Mouse (Mus musculus): ENCODE measurements around the gene Dock4. TPM values are rescaled to one million over a fixed set of nuclear protein-coding genes. Genes with fewer than 3 reads are reported as not detected.

Dock4 gene
- polyA plus RNA-seq, 1 experiment from 2014 or later = 42.0 TPM

DNA sequence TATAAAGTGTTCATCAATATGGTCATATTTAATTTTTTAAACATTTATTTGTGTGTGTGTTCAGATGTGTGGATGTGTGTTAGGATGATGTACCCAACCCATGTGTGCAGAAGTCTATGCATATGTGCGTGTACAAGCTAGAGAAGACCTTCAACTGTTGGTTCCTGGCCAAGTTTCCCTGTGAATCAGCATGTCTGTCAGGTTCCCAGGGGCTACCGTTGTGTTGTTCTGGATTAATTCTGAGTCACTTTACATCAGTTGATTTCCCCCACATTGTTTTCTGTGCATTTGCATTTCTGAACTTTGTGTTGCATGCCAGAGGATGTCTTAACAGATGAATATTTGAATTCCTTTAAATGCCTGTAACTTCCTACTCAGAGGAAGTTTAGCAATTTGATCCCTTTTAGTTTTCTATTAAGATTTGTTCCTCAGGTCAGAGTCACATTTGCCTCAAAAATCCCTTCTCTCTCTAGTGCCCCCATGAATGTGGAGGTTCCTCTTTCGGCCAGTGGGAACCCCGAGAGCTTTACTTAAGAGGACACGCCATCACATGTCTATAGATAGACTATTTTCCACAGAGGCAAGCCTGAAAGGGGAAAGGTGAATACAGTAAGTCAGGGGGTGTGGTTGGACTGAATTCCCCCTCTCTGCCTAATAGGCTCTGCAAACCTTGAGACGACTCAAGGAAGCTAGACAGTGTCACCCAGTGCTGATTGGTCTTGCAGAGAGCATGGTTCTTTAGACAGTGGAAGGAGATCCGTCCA, 139.0 kb downstream of the Dock4 start:
- ATAC-seq (replicated peaks) = no peak
- no peak overlapping the region for H3K4me3 ChIP-seq
- no peaks in the 10 kb centered on the region for H3K9me3 ChIP-seq
- H3K27me3 ChIP-seq (replicated peaks) = no peaks in the 10 kb centered on the region
- 78% methylated on average over 7 of the region's 7 CpGs for WGBS
- no peak overlapping the region for H3K27ac ChIP-seq
- H3K36me3 ChIP-seq (replicated peaks) = no peaks in the 10 kb centered on the region
- no peak overlapping the region for H3K9ac ChIP-seq
- H3K4me2 ChIP-seq = no peak overlapping the region
- H3K4me1 ChIP-seq = no peaks in the 10 kb centered on the region

DNA sequence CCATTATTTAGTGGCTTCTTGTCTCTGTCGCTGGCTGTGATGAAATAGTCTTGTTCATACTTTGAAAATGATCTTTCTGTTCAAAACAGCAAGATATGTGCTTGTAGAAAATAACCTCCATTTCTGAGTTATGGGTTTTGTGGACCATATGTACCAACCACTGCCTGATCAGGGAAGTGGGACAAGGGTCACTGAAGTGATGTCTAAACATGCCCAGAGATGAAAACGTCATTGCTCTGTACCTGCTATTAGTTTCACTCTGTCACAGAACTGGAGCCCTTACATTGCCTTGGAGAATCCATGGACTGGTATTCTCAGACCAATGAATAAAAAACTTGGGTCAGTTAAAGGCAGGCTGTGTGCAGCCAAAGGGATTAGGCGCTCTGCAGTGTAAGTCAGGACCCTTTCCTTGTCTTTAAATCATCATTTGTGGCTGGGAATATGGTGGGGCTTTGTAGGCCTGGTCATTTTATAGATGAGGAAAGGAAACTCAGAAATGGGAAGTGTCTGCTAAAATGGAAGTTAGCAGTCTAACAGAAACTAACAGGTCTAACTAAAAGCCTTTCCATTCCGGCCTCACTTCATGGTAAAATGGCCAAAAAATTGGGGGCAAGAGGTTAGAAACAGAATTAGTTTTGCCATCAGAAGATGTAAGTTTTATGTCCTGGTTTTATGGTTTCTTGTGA, 139.8 kb downstream of the Dock4 start:
- H3K9ac ChIP-seq = no peak overlapping the region
- no peak for ATAC-seq (replicated peaks)
- no peaks in the 10 kb centered on the region for H3K27me3 ChIP-seq (replicated peaks)
- H3K36me3 ChIP-seq (replicated peaks) = no peaks in the 10 kb centered on the region
- no peak overlapping the region for H3K27ac ChIP-seq
- WGBS = 88% methylated on average over 4 of the region's 4 CpGs
- no peaks in the 10 kb centered on the region for H3K4me1 ChIP-seq
- no peaks in the 10 kb centered on the region for H3K9me3 ChIP-seq
- H3K4me3 ChIP-seq = no peak overlapping the region
- no peak overlapping the region for H3K4me2 ChIP-seq

DNA sequence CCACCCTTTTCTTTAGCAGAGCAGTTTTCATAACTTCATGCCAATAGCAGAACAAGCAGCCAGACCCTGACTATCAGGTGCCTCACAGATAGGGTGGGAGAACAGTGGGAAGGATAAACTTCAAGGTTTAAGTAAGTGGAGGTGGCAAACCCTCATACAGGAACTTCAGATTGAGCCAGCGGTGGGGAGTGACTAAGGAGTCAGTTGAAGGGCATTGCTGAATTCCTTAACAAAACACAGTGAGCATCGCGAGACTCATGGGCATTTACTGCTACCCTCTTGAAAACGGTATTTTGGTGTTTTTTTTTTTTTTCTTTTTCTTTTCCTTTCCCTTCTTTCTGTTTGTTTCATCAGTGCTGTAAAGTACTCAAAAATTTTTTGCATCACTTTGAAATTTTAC, 148.4 kb downstream of the Dock4 start:
- H3K36me3 ChIP-seq (replicated peaks) = no peaks in the 10 kb centered on the region
- no peak overlapping the region for H3K27ac ChIP-seq
- no peak overlapping the region for H3K4me3 ChIP-seq
- no peak overlapping the region for H3K9ac ChIP-seq
- H3K9me3 ChIP-seq = no peaks in the 10 kb centered on the region
- no peak for ATAC-seq (replicated peaks)
- peaks cover 17% of the 10 kb centered on the region for H3K4me1 ChIP-seq
- no peak overlapping the region for H3K4me2 ChIP-seq
- H3K27me3 ChIP-seq (replicated peaks) = no peaks in the 10 kb centered on the region; the same call in 1 of the 2 replicates
- WGBS = 75% methylated on average over 4 of the region's 4 CpGs

DNA sequence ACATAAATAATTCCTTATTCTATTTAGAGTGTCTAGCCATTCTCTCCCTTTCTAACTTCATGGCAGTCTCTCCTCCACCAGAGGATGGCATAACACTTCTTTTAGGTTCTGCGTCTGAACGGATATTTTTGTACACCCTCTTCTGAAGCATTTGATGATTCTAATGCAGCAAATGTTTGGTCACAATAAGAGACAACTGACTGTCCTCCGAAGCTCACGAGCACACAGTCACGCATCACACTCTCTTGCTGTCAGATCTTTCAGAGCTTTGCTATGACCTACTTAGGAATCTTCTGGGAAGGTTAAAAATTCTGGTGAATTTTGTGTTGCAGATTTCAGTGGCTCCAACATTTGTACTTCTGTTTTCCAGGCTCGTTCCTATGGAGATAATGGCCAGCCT, 149.7 kb downstream of the Dock4 start:
- no peak overlapping the region for H3K4me2 ChIP-seq
- 66% methylated on average over 6 of the region's 6 CpGs for WGBS
- H3K27ac ChIP-seq = no peak overlapping the region
- no peak overlapping the region for H3K4me3 ChIP-seq
- no peaks in the 10 kb centered on the region for H3K9me3 ChIP-seq
- no peaks in the 10 kb centered on the region; the same call in 1 of the 2 replicates for H3K27me3 ChIP-seq (replicated peaks)
- no peak overlapping the region for H3K9ac ChIP-seq
- ATAC-seq (replicated peaks) = no peak
- H3K4me1 ChIP-seq = peaks cover 17% of the 10 kb centered on the region
- H3K36me3 ChIP-seq (replicated peaks) = no peaks in the 10 kb centered on the region

DNA sequence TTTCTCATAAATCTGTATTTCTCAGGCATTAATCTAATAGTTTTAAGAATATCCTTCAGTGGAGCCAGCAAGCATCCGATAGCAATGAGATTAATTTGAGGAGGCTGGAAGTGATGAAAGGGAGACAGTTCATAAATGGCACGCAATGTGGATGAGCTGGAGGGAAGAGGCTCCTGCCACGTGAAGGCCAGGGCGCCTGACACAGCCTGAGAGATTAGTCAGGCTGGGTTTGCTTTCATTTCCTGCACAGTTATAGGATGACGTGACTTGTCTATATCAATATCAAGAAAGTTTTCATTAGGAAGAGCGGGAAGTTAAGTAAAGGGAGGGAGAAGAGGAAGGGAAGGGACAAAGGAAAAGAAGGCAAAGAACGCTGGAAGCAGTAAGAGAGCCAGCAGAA, 150.3 kb downstream of the Dock4 start:
- no peaks in the 10 kb centered on the region; the same call in 1 of the 2 replicates for H3K27me3 ChIP-seq (replicated peaks)
- no peak overlapping the region for H3K4me2 ChIP-seq
- peaks cover 17% of the 10 kb centered on the region for H3K4me1 ChIP-seq
- H3K9me3 ChIP-seq = no peaks in the 10 kb centered on the region
- H3K4me3 ChIP-seq = no peak overlapping the region
- H3K36me3 ChIP-seq (replicated peaks) = no peaks in the 10 kb centered on the region
- H3K9ac ChIP-seq = no peak overlapping the region
- 65% methylated on average over 7 of the region's 7 CpGs for WGBS
- no peak overlapping the region for H3K27ac ChIP-seq
- ATAC-seq (replicated peaks) = peak; percentile 60; the same call in 1 of the 2 replicates

DNA sequence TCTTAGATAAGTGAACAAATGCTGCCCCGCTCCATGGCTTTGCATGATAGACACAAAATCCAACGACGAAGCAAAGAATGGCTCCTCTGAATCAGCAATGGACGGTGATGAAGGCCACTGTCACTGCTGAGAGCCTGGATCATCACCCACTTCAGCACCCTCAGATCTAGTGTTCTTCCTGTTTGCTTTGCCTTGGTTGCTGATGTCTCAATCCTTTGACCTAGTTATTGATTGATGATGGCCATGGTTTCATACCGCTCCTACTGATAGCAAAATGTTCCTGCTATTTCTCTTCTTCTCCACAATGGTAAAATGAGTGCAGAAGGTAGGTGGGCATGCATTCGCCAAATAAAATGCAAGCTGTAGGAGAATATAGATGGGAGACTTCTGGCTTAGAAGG, 150.7 kb downstream of the Dock4 start:
- H3K4me1 ChIP-seq = peaks cover 21% of the 10 kb centered on the region
- H3K27me3 ChIP-seq (replicated peaks) = no peaks in the 10 kb centered on the region; the same call in 1 of the 2 replicates
- H3K4me3 ChIP-seq = no peak overlapping the region
- 84% methylated on average over 6 of the region's 6 CpGs for WGBS
- H3K4me2 ChIP-seq = no peak overlapping the region
- no peaks in the 10 kb centered on the region for H3K9me3 ChIP-seq
- no peak overlapping the region for H3K9ac ChIP-seq
- no peaks in the 10 kb centered on the region for H3K36me3 ChIP-seq (replicated peaks)
- no peak overlapping the region for H3K27ac ChIP-seq
- ATAC-seq (replicated peaks) = no peak

DNA sequence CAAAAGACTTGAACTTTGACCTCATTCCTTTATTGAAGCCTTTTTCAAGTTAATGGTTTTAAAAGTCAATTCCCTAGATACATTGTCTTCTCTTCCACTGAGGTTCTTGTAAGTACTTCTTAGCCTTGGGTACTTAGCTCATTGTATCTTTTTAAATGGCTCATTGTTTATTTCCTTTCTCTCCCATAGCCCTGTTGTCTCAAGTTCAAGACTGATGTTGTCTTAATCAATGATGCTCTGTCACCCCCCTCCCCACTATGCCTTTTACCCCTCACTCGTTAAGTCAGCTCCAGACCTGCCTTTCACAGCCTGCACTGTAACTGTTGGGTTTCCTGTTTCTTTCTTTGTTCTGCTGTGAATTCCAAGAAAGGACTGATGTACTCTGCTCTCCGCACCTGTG, 154.2 kb downstream of the Dock4 start:
- H3K9me3 ChIP-seq = no peaks in the 10 kb centered on the region
- H3K27me3 ChIP-seq (replicated peaks) = no peaks in the 10 kb centered on the region; the same call in 1 of the 2 replicates
- 77% methylated on average over 2 of the region's 2 CpGs for WGBS
- ATAC-seq (replicated peaks) = no peak
- no peak overlapping the region for H3K4me3 ChIP-seq
- no peak overlapping the region for H3K27ac ChIP-seq
- no peak overlapping the region for H3K9ac ChIP-seq
- peaks cover 24% of the 10 kb centered on the region for H3K4me1 ChIP-seq
- H3K36me3 ChIP-seq (replicated peaks) = no peaks in the 10 kb centered on the region
- no peak overlapping the region for H3K4me2 ChIP-seq

DNA sequence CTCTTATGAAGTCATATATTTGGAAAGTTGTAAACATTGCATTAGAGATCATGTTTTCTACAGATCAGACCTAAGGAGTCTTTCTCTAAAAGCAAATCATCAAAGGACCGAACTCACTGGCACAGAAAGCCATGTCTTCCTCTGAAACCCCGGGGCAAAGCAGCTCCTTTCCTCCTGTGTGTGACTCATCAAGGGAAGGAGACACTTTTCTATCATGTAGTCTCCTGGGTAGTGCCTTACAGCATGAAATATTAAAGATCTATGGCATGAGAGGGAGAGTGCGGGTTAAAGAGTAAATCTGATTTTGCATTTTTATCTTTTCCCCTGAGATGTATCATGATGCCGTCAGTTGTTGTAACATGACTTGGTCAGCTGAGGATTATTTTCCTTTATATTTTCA, 159.8 kb downstream of the Dock4 start:
- no peaks in the 10 kb centered on the region for H3K36me3 ChIP-seq (replicated peaks)
- no peak overlapping the region for H3K4me3 ChIP-seq
- 55% methylated on average over 4 of the region's 4 CpGs for WGBS
- no peak overlapping the region for H3K27ac ChIP-seq
- peaks cover 13% of the 10 kb centered on the region; the same call in 1 of the 2 replicates for H3K4me1 ChIP-seq
- no peak overlapping the region for H3K9ac ChIP-seq
- H3K9me3 ChIP-seq = no peaks in the 10 kb centered on the region
- H3K4me2 ChIP-seq = no peak overlapping the region
- H3K27me3 ChIP-seq (replicated peaks) = no peaks in the 10 kb centered on the region
- ATAC-seq (replicated peaks) = 0 out of 2 replicates have a peak, but pooled peaks have one; percentile 55

DNA sequence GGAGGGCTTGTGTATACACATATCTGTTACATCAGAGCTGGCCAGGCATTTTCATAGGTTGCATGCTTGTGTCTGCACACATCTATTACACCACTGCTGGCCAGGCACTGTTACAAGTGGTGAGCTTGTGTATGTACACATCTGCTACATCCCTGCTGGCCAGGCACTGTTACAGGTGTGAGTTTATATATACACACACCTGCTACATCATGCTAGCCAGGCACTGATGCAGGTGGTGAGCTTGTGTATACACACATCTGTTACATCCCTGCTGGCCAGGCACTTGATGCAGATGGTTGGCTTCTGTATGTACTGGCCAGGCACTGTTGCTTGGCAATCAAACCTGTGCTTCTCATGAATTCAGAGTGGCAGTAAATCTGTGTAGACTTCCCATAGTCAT, 177.2 kb downstream of the Dock4 start:
- H3K36me3 ChIP-seq (replicated peaks) = no peaks in the 10 kb centered on the region
- H3K27me3 ChIP-seq (replicated peaks) = no peaks in the 10 kb centered on the region
- no peak overlapping the region for H3K4me3 ChIP-seq
- H3K9ac ChIP-seq = no peak overlapping the region
- H3K4me2 ChIP-seq = no peak overlapping the region
- H3K9me3 ChIP-seq = no peaks in the 10 kb centered on the region
- ATAC-seq (replicated peaks) = peak; percentile 48; the same call in 1 of the 2 replicates
- no peak overlapping the region for H3K27ac ChIP-seq
- no peaks in the 10 kb centered on the region for H3K4me1 ChIP-seq

DNA sequence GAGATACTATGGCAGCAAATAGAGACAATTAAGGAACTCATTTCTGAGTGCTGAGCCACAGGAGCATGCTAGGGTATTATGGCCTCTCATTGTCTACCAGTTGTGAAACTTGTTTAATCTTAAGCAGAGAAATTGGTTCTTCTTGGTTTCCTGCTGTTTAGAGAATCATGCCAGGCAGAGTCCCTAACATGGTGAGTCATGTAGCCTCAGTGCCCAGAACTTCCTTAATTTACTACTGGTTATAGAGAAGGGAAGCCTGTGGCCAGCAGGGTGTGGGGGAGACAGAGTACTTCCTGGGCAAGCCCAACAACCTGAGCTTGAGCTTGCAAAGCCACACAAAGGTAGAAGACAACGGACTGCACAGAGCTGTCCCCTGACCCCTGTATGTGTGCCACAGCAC, 180.8 kb downstream of the Dock4 start:
- Histone ChIP-seq H3K4me2 (no peak overlapping the region), H3K27ac (no peak overlapping the region), H3K9me3 (no peaks in the 10 kb centered on the region), H3K4me1 (no peaks in the 10 kb centered on the region), H3K4me3 (no peak overlapping the region), H3K27me3 (replicated peaks) (no peaks in the 10 kb centered on the region), H3K9ac (no peak overlapping the region), H3K36me3 (replicated peaks) (no peaks in the 10 kb centered on the region)
- no peak for ATAC-seq (replicated peaks)
- WGBS = 97% methylated on average over 1 of the region's 1 CpGs

DNA sequence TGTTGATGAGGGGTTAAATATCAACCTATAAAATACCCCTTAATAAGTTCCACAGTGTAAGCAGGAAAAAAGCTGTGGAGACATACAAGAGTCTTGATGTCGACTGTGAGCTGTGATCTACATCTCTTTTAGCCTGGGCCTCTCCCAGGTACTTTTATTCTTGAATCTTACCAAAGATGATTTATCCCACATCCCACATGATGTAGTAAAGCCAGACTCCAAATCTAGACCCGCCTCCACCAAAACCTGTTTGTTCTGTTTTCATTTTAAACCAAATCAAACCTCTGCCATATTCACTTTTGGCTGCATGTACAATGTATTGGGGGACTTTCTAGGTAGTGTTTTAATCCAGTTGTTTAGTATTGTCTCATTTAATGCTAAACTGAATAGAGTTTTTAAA, 187.5 kb downstream of the Dock4 start:
- no peak overlapping the region for H3K9ac ChIP-seq
- H3K4me1 ChIP-seq = no peaks in the 10 kb centered on the region
- WGBS = 94% methylated on average over 2 of the region's 2 CpGs
- H3K36me3 ChIP-seq (replicated peaks) = no peaks in the 10 kb centered on the region
- H3K4me3 ChIP-seq = no peak overlapping the region
- H3K27ac ChIP-seq = no peak overlapping the region
- ATAC-seq (replicated peaks) = no peak
- no peak overlapping the region for H3K4me2 ChIP-seq
- H3K9me3 ChIP-seq = no peaks in the 10 kb centered on the region
- no peaks in the 10 kb centered on the region for H3K27me3 ChIP-seq (replicated peaks)

DNA sequence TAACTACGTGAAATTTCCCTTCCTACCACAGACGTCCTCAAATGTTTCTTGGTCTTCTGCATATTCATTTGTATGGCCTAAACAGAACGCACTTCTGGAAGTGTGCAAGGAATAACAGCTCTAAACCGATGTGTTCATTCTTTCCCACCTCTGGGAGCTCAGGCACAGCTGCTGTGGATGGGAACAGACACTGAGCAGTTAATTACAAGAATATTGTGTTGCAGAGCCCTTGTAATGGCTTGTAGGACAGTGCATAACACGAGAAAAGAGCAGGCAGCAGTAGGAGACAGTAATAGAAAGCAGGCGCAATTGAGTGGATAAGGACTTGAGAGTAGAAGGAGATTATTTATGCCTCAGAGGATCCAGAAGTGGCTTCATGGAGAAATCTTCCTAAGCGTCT, 188.4 kb downstream of the Dock4 start:
- 80% methylated on average over 7 of the region's 7 CpGs for WGBS
- Histone ChIP-seq H3K36me3 (replicated peaks) (no peaks in the 10 kb centered on the region), H3K27ac (no peak overlapping the region), H3K4me3 (no peak overlapping the region), H3K27me3 (replicated peaks) (no peaks in the 10 kb centered on the region), H3K9ac (no peak overlapping the region), H3K4me1 (no peaks in the 10 kb centered on the region), H3K4me2 (no peak overlapping the region), H3K9me3 (no peaks in the 10 kb centered on the region)
- ATAC-seq (replicated peaks) = no peak

DNA sequence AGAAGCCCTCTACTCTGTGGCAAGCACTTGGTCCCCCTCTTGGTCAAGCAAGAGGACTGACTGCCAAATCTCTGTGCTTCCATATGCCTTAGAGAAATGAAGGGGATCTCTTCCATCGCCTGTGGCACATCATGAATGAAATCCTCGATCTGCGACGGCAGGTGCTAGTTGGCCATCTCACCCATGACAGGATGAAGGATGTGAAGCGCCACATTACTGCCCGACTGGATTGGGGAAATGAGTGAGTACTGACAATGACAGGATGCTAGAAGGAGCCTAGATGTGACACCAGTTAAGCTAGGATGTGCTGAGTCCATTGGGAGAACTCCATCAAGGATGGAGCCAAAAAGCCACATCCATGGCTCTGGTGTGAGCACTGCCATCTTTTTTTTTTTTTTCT, 190.2 kb downstream of the Dock4 start:
- Histone ChIP-seq H3K4me2 (no peak overlapping the region), H3K4me3 (no peak overlapping the region), H3K36me3 (replicated peaks) (peaks cover 13% of the 10 kb centered on the region; the same call in 1 of the 2 replicates), H3K27ac (no peak overlapping the region), H3K9ac (no peak overlapping the region), H3K27me3 (replicated peaks) (no peaks in the 10 kb centered on the region), H3K9me3 (no peaks in the 10 kb centered on the region), H3K4me1 (no peaks in the 10 kb centered on the region)
- no peak for ATAC-seq (replicated peaks)
- 93% methylated on average over 6 of the region's 6 CpGs for WGBS

All from midbrain, embryonic 15.5 days (tissue).